Mouse (Mus musculus): Measurements from ENCODE around the gene Gm36028. TPM values are rescaled to one million over a fixed set of nuclear protein-coding genes. Genes with fewer than 3 reads are reported as not detected.

Gene Gm36028
- polyA plus RNA-seq, 1 experiment from 2014 or later = 0.24 TPM

DNA sequence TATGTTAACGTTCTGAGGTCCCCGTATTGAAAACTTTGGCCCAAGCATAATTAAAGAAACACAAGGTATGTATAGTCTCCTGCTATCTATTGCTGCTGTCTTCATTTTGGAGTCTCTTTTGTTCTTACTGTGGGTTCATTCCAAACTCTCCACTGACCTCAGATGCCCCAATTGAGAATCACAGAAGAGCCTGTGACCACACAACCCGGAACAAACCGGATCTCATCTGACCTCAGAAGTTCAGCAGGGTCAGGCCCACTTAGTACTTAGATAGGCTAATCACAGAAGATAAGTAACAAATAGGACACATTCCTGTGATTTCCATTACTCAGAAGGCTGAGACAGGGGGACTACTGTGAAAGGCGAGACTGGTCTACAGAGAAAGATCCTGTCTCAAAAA, 6.4 kb downstream of the Gm36028 start:
- WGBS = 62% methylated on average over 5 of the region's 5 CpGs
- H3K27ac ChIP-seq = no peak overlapping the region
- peaks cover 36% of the 10 kb centered on the region for H3K4me1 ChIP-seq (replicated peaks)
- DNase-seq (ENCODE audit: low spot score) = no peak
- H3K36me3 ChIP-seq = no peaks in the 10 kb centered on the region
- no peaks in the 10 kb centered on the region for H3K27me3 ChIP-seq (ENCODE audit: insufficient read depth, poor library complexity, severe bottlenecking)
- no peak overlapping the region for H3K4me3 ChIP-seq
- H3K9me3 ChIP-seq = no peaks in the 10 kb centered on the region

DNA sequence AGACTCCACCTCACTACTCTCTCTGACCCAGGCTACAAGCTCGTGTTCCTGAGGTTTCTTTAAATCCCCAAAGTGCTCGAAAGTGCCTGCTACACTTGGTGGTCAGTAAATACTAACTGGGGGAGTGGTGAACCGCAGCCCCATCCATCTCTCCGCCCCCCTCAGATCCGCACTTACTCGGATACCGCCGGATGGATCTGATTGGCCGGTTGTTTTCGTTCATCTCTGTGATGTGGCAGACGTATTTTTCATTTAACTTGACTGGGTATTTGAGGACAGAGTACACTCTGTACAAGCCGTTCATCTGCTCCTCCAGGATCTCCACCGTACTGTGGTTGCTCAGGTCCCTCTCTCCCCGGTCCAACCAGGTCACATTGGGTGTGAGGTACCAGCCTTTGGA, 6.9 kb downstream of the Gm36028 start:
- Histone ChIP-seq H3K27ac (no peak overlapping the region), H3K4me1 (replicated peaks) (peaks cover 36% of the 10 kb centered on the region), H3K9me3 (no peaks in the 10 kb centered on the region), H3K27me3 (ENCODE audit: insufficient read depth, poor library complexity, severe bottlenecking) (no peaks in the 10 kb centered on the region), H3K36me3 (no peaks in the 10 kb centered on the region), H3K4me3 (no peak overlapping the region)
- 72% methylated on average over 14 of the region's 14 CpGs for WGBS
- no peak for DNase-seq (ENCODE audit: low spot score)

DNA sequence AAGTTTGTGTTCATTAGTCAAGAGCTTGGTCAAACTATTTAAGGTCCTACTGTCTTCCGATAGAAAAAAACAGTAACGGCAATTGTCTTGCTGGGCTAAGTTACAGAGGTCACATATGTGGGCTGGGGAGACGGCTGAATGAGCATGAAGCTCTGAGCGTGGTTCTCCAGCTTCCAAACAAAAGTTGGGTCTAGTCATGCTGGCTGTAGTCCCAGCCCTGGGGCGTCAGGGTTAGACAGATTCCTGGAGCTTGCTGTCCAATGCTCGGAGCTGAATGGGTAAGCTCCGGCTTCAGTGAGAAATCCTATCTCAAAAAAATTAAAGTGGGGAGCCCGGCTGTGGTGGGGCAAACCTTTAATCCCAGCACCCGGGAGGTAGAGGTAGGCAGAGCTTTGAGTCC, 7.7 kb downstream of the Gm36028 start:
- Histone ChIP-seq H3K4me1 (replicated peaks) (peaks cover 36% of the 10 kb centered on the region), H3K36me3 (no peaks in the 10 kb centered on the region), H3K27me3 (ENCODE audit: insufficient read depth, poor library complexity, severe bottlenecking) (no peaks in the 10 kb centered on the region), H3K27ac (no peak overlapping the region), H3K9me3 (no peaks in the 10 kb centered on the region), H3K4me3 (no peak overlapping the region)
- DNase-seq (ENCODE audit: low spot score) = no peak
- WGBS = 70% methylated on average over 9 of the region's 9 CpGs

DNA sequence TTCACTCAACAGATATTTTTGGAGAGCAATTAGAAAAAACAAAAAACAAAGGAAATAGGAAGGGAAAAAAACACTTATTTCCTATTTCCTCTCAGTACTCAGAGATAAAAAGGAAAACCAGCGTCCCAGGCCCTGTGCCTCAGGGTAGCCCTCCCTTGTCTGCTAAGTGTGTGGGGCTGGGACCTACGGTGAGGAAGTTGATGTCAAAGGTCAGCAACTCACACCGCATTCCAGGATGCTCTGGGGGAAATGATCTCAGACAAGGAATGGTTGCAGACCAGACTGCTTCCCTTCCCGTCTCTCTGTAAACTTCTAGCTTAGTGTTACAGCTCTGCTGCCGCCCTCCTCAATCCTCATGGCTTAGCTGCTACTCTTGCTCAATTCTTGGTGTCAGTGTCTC, 9.6 kb downstream of the Gm36028 start:
- peak; percentile 40 for DNase-seq (ENCODE audit: low spot score)
- 0 out of 2 replicates have a peak overlapping the region, but pooled peaks have one; percentile 9 for H3K27ac ChIP-seq
- H3K4me3 ChIP-seq = no peak overlapping the region
- H3K9me3 ChIP-seq = no peaks in the 10 kb centered on the region
- no peaks in the 10 kb centered on the region for H3K27me3 ChIP-seq (ENCODE audit: insufficient read depth, poor library complexity, severe bottlenecking)
- 35% methylated on average over 5 of the region's 5 CpGs for WGBS
- no peaks in the 10 kb centered on the region for H3K36me3 ChIP-seq
- H3K4me1 ChIP-seq (replicated peaks) = peaks cover 23% of the 10 kb centered on the region

DNA sequence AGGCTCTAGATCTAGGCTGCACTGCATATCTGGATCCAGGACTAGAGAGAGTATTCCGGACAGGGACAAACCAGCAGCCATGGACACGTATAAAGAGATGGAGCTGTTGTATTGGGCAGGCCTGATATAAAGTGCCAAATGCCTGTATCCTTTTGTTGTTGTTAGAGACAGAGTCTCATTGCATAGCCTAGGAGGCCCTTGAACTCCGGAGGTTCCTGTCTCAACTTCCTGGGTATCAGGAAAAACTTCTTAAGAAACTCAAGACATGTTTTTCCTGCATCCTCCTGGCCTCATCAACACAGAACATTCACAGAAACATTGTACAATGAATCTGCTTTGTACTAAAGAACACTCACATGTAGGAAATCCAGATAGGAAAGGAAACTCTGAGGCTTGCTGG, 13.9 kb downstream of the Gm36028 start:
- no peaks in the 10 kb centered on the region for H3K36me3 ChIP-seq
- WGBS = 89% methylated on average over 3 of the region's 3 CpGs
- no peak overlapping the region for H3K27ac ChIP-seq
- no peak overlapping the region for H3K4me3 ChIP-seq
- no peaks in the 10 kb centered on the region for H3K9me3 ChIP-seq
- H3K4me1 ChIP-seq (replicated peaks) = peaks cover 7% of the 10 kb centered on the region
- no peaks in the 10 kb centered on the region for H3K27me3 ChIP-seq (ENCODE audit: insufficient read depth, poor library complexity, severe bottlenecking)
- no peak for DNase-seq (ENCODE audit: low spot score)

DNA sequence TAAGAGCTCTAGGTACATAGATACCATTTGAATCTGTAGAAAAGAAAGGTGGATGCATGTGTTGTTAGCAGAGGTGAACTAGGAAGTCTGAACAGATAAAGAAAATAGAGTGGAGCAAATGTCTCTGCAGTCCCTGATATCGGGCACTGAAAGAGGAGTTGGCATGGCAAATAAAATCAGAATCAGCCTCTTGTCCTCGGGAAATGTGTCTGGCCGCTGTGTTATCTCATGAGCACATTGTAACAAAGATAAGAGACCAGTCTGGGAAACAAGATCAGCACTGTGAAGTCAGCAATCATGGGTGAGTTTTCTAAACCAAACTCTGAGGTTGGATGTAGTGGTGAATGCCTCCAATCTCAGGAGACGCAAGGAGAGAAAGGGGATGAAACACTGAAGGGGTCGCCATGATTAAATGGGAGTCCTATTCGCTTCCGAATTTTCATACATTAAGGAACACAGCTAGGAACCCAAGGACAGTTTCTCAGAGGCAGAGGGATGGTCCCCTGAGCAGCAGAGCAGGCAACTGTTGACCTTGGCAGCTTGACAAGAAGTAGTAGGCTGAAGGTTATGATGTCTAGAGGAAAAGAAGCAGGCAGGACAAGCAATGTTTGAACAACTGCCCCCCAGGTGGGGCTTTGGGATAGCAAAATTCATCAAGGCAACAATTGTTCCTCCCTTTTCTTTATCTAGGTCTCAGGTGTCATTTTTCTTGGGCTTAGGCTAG, 15.6 kb downstream of the Gm36028 start:
- DNase-seq (ENCODE audit: low spot score) = no peak
- Histone ChIP-seq H3K27me3 (ENCODE audit: insufficient read depth, poor library complexity, severe bottlenecking) (no peaks in the 10 kb centered on the region), H3K27ac (no peak overlapping the region), H3K36me3 (no peaks in the 10 kb centered on the region), H3K9me3 (no peaks in the 10 kb centered on the region), H3K4me1 (replicated peaks) (no peaks in the 10 kb centered on the region), H3K4me3 (no peak overlapping the region)
- WGBS = 88% methylated on average over 7 of the region's 7 CpGs

DNA sequence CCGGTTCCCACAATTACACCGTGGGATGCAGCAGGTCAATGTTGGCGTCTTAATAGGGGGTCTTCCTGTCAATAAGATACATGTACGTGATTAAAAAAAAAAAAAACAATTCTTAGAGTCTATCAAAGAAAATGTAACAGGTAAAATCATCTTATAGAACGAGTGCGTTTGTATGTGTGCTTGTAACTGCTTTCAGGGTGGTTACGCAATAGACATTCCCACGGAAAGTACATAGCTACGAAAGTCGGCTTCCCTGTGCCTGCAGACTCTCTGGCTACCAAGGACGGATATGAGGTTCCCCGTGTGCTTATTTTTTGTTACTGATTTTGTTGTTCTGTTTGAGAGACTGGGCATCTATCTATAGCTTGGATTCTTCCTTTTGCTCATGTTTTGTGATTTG, 17.2 kb downstream of the Gm36028 start:
- DNase-seq (ENCODE audit: low spot score) = no peak
- no peaks in the 10 kb centered on the region for H3K4me1 ChIP-seq (replicated peaks)
- WGBS = 94% methylated on average over 12 of the region's 12 CpGs

DNA sequence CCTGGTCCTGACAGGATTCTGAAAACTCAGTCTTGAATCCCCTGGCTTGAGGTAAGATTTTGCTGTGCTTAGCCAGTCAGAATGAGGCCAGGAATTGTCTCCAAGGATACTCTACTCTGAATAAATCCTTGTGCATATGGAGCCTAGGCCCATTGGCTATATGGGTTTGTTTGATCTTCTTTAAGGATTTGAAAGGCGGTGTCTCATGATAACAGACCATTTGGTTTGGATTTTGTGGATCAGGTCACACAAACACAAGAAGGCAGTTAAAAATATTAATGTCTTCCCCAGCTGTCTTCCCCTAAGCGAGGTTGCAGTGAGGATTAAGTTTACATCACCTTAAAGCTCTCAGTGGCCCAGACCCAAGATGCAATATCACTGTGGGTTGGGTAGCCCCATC, 18.5 kb downstream of the Gm36028 start:
- no peak overlapping the region for H3K27ac ChIP-seq
- H3K4me3 ChIP-seq = no peak overlapping the region
- H3K9me3 ChIP-seq = no peaks in the 10 kb centered on the region
- 90% methylated on average over 2 of the region's 2 CpGs for WGBS
- no peaks in the 10 kb centered on the region for H3K4me1 ChIP-seq (replicated peaks)
- H3K27me3 ChIP-seq (ENCODE audit: insufficient read depth, poor library complexity, severe bottlenecking) = no peaks in the 10 kb centered on the region
- no peaks in the 10 kb centered on the region for H3K36me3 ChIP-seq
- no peak for DNase-seq (ENCODE audit: low spot score)

More for the DNA sequence above, 17.2 kb downstream of the Gm36028 start:
- Histone ChIP-seq H3K27ac (no peak overlapping the region), H3K4me3 (no peak overlapping the region), H3K36me3 (no peaks in the 10 kb centered on the region), H3K9me3 (no peaks in the 10 kb centered on the region), H3K27me3 (ENCODE audit: insufficient read depth, poor library complexity, severe bottlenecking) (no peaks in the 10 kb centered on the region)

DNA sequence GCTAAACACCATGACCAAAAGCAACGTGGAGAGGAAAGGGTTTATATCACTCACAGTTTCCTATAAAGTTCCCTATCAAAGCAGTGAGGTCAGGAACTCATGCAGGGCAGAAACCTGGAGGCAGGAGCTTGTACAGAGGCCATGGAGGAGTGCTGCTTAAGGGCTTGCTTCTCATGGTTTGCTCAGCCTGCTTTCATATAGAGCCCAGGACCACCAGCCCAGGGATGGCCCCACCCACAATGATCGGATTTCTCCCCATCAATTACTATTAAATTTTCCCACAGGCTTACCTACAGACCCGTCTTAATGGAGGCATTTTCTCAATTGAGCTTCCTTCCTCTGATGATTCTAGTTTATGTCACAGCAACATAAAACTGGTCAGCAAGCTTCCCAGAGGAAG, 23.4 kb downstream of the Gm36028 start:
- no peaks in the 10 kb centered on the region for H3K4me1 ChIP-seq (replicated peaks)
- H3K27me3 ChIP-seq (ENCODE audit: insufficient read depth, poor library complexity, severe bottlenecking) = no peaks in the 10 kb centered on the region
- DNase-seq (ENCODE audit: low spot score) = no peak
- no peaks in the 10 kb centered on the region for H3K9me3 ChIP-seq
- peaks cover 36% of the 10 kb centered on the region for H3K36me3 ChIP-seq
- no peak overlapping the region for H3K27ac ChIP-seq
- H3K4me3 ChIP-seq = no peak overlapping the region
- WGBS = 82% methylated on average over 3 of the region's 3 CpGs

DNA sequence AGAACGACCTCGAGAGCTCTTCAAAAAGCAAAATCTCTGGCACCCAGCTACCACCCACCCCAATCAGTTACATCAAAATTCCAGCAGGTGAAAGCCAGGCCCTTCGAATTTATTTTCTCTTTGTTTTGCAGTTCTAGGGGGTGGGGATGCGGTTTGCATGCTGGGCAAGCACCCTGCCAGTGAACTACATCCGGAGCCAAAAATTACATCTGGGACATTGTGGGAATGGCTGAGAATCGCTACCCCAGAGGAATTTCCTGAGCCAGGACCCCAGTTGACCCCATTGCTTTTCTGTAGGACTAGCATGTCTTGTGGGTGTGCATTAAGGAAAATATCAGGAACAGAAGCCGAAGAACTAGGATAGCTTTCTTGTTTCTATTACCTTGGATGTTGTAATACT, 29.9 kb downstream of the Gm36028 start:
- Histone ChIP-seq H3K36me3 (peaks cover 97% of the 10 kb centered on the region), H3K4me3 (no peak overlapping the region)
- WGBS = 80% methylated on average over 7 of the region's 7 CpGs

DNA sequence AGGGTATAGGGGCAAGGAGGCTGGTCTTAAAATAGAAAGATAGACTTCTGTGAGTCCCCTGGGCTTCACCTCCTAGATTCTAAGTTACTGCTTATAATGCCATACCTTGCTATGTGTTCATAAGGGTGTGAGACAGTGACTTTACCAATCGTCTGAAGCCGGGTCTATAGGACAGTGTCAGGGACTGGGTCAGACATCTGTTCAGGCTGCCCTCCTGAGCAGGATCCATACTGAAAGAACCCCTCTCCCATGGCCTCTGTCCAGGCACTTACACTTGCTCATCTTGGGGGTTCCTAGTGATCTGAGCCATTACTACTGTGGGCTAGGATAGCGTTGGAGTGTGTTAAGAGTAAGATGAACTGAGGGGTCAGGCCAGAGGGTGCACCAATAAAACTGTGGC, 34.7 kb downstream of the Gm36028 start:
- DNase-seq (ENCODE audit: low spot score) = no peak
- peaks cover 100% of the 10 kb centered on the region for H3K36me3 ChIP-seq

More for the DNA sequence above, 29.9 kb downstream of the Gm36028 start:
- Histone ChIP-seq H3K27me3 (ENCODE audit: insufficient read depth, poor library complexity, severe bottlenecking) (no peaks in the 10 kb centered on the region), H3K9me3 (no peaks in the 10 kb centered on the region), H3K4me1 (replicated peaks) (no peaks in the 10 kb centered on the region), H3K27ac (no peak overlapping the region)
- DNase-seq (ENCODE audit: low spot score) = no peak

DNA sequence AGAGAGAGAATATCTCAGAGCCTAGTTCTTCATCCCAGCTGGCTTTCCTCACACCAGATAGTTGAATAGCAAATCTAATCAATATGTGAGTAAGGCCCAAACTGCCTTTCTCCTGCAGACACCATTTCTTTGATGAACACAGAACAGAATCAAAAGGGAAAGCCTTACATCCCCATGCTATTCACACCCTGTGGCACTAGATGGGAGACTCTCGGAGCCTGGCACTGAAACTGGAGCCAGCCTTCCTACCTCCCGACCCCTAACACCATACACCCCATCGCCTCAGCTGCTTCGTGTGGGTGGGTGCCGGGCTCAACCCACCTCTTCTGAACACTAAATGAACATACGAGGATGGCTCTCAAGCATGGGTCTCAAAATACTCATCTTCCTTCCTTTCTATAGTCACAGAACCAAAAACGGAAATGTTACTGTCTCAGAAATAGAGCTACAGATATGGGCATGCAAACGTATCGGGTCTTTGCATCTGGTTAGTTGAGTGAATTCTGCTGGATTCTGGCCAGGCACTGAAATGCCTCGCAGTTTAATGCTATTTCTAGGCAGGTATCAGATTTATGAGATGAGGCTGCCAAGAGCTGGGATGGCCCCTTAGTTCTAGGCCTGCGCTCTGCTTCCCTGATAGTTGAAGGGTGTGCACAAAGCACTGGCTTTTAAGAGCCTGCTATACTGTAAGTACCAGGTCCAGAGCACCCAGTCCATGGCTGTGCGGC, 36.0 kb downstream of the Gm36028 start:
- WGBS = 94% methylated on average over 12 of the region's 12 CpGs
- Histone ChIP-seq H3K27ac (no peak overlapping the region), H3K4me1 (replicated peaks) (no peaks in the 10 kb centered on the region)

More for the DNA sequence above, 34.7 kb downstream of the Gm36028 start:
- H3K4me1 ChIP-seq (replicated peaks) = no peaks in the 10 kb centered on the region
- H3K9me3 ChIP-seq = no peaks in the 10 kb centered on the region
- H3K4me3 ChIP-seq = no peak overlapping the region
- H3K27me3 ChIP-seq (ENCODE audit: insufficient read depth, poor library complexity, severe bottlenecking) = no peaks in the 10 kb centered on the region
- WGBS = 100% methylated on average over 3 of the region's 3 CpGs
- H3K27ac ChIP-seq = no peak overlapping the region

DNA sequence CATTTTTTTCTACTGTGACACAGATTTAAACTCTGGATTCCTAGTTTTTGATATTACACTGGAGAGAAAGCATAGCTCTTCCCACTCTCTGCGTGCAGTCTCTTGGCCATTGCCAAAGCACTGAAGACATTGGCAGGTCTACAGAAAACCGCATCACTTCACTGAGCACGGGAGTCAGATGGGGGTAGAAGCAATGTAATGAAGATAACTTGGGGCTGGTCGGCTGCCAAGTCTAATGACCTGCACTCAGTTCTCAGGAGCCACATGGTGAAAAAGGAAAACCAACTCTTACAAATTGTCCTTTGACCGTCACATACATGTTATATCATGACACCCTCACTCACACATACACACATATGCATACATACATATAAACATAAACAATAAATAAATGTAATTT, 37.0 kb downstream of the Gm36028 start:
- Histone ChIP-seq H3K9me3 (no peaks in the 10 kb centered on the region), H3K4me1 (replicated peaks) (no peaks in the 10 kb centered on the region), H3K27me3 (ENCODE audit: insufficient read depth, poor library complexity, severe bottlenecking) (no peaks in the 10 kb centered on the region), H3K4me3 (no peak overlapping the region), H3K27ac (no peak overlapping the region), H3K36me3 (peaks cover 100% of the 10 kb centered on the region)
- no peak for DNase-seq (ENCODE audit: low spot score)
- 92% methylated on average over 5 of the region's 5 CpGs for WGBS

More for the DNA sequence above, 36.0 kb downstream of the Gm36028 start:
- peaks cover 100% of the 10 kb centered on the region for H3K36me3 ChIP-seq
- H3K27me3 ChIP-seq (ENCODE audit: insufficient read depth, poor library complexity, severe bottlenecking) = no peaks in the 10 kb centered on the region
- DNase-seq (ENCODE audit: low spot score) = no peak
- H3K4me3 ChIP-seq = no peak overlapping the region
- no peaks in the 10 kb centered on the region for H3K9me3 ChIP-seq

All from hindbrain, embryonic 10.5 days (tissue).